Mouse (Mus musculus): ENCODE results near the gene Tspan9. TPM values are rescaled to one million over a fixed set of nuclear protein-coding genes. Genes with fewer than 3 reads are reported as not detected.

Tspan9 gene
- polyA plus RNA-seq, 1 experiment from 2014 or later, result 68.2 TPM

DNA sequence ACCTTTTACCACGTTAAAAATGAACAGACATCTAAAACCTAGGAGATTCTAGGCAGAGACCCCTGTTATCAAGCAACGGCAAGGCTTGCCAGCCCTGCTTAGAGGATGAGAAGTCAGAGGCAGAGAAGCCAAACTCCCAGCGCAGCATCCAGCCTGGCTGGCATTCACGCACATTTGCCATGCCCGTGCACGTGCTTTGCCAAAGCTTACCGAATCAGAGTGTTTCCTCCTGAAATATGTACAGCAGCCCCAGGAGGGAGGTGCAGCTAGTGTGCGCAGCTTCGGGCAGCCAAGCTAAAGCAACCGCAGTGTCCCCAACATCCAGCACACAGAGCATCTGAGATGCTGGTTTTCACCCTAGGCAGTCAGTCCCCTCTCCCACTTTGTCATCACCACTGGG, 48.3 kb downstream of the Tspan9 start:
- Histone ChIP-seq H3K4me3 (ENCODE audit: low read depth, low read length) (no peak overlapping the region), H3K4me1 (ENCODE audit: control insufficient read depth, insufficient read depth, low read length) (peaks cover 12% of the 10 kb centered on the region), H3K4me2 (ENCODE audit: low read depth, severe bottlenecking) (no peak overlapping the region), H3K9me3 (ENCODE audit: control insufficient read depth, low read length) (no peaks in the 10 kb centered on the region), H3K27me3 (ENCODE audit: control insufficient read depth, insufficient read depth, low read length) (no peaks in the 10 kb centered on the region), H3K36me3 (ENCODE audit: control insufficient read depth, insufficient read depth, low read length) (no peaks in the 10 kb centered on the region), H3K27ac (replicated peaks; ENCODE audit: low read depth, low read length) (no peak overlapping the region), H3K9ac (ENCODE audit: low read length) (no peak overlapping the region)
- WGBS, result 94% methylated on average over 10 of the region's 10 CpGs
- ATAC-seq (ENCODE audit: insufficient number of reproducible peaks, low FRiP score, low TSS enrichment, low read depth), result no peak
- no peak for DNase-seq (ENCODE audit: low spot score)

GRCm38 (mm10) chr6:128093856-128094628, 49.4 kb downstream of the Tspan9 start:
- Histone ChIP-seq H3K9me3 (ENCODE audit: control insufficient read depth, low read length) (no peaks in the 10 kb centered on the region), H3K4me3 (ENCODE audit: low read depth, low read length) (no peak overlapping the region), H3K4me2 (ENCODE audit: low read depth, severe bottlenecking) (no peak overlapping the region), H3K27ac (replicated peaks; ENCODE audit: low read depth, low read length) (no peak overlapping the region), H3K4me1 (ENCODE audit: control insufficient read depth, insufficient read depth, low read length) (peaks cover 23% of the 10 kb centered on the region), H3K9ac (ENCODE audit: low read length) (no peak overlapping the region), H3K36me3 (ENCODE audit: control insufficient read depth, insufficient read depth, low read length) (no peaks in the 10 kb centered on the region), H3K27me3 (ENCODE audit: control insufficient read depth, insufficient read depth, low read length) (no peaks in the 10 kb centered on the region)
- no peak for DNase-seq (ENCODE audit: low spot score)
- WGBS, result 74% methylated on average over 15 of the region's 15 CpGs
- ATAC-seq (ENCODE audit: insufficient number of reproducible peaks, low FRiP score, low TSS enrichment, low read depth), result no peak

- no peak overlapping the region for H3K4me3 ChIP-seq (ENCODE audit: low read depth, low read length)
- H3K9me3 ChIP-seq (ENCODE audit: control insufficient read depth, low read length), result no peaks in the 10 kb centered on the region
- no peak overlapping the region for H3K9ac ChIP-seq (ENCODE audit: low read length)
- ATAC-seq (ENCODE audit: insufficient number of reproducible peaks, low FRiP score, low TSS enrichment, low read depth) (no peak), DNase-seq (ENCODE audit: low spot score) (no peak)
- H3K27ac ChIP-seq (replicated peaks; ENCODE audit: low read depth, low read length), result no peak overlapping the region
- H3K27me3 ChIP-seq (ENCODE audit: control insufficient read depth, insufficient read depth, low read length), result no peaks in the 10 kb centered on the region
- H3K4me2 ChIP-seq (ENCODE audit: low read depth, severe bottlenecking), result no peak overlapping the region
- H3K4me1 ChIP-seq (ENCODE audit: control insufficient read depth, insufficient read depth, low read length), result peaks cover 37% of the 10 kb centered on the region
- no peaks in the 10 kb centered on the region for H3K36me3 ChIP-seq (ENCODE audit: control insufficient read depth, insufficient read depth, low read length)
- WGBS, result 93% methylated on average over 5 of the region's 5 CpGs
Observed at GRCm38 (mm10) chr6:128092621-128093020, 50.8 kb downstream of the Tspan9 start.

GRCm38 (mm10) chr6:128091833-128092166, 51.6 kb downstream of the Tspan9 start:
- H3K9ac ChIP-seq (ENCODE audit: low read length), result no peak overlapping the region
- no peak for DNase-seq (ENCODE audit: low spot score)
- H3K4me3 ChIP-seq (ENCODE audit: low read depth, low read length), result no peak overlapping the region
- H3K4me2 ChIP-seq (ENCODE audit: low read depth, severe bottlenecking), result no peak overlapping the region
- H3K36me3 ChIP-seq (ENCODE audit: control insufficient read depth, insufficient read depth, low read length), result no peaks in the 10 kb centered on the region
- H3K4me1 ChIP-seq (ENCODE audit: control insufficient read depth, insufficient read depth, low read length), result peaks cover 41% of the 10 kb centered on the region
- no peak overlapping the region for H3K27ac ChIP-seq (replicated peaks; ENCODE audit: low read depth, low read length)
- H3K9me3 ChIP-seq (ENCODE audit: control insufficient read depth, low read length), result no peaks in the 10 kb centered on the region
- H3K27me3 ChIP-seq (ENCODE audit: control insufficient read depth, insufficient read depth, low read length), result no peaks in the 10 kb centered on the region
- ATAC-seq (ENCODE audit: insufficient number of reproducible peaks, low FRiP score, low TSS enrichment, low read depth), result no peak
- WGBS, result 80% methylated on average over 4 of the region's 4 CpGs

DNA sequence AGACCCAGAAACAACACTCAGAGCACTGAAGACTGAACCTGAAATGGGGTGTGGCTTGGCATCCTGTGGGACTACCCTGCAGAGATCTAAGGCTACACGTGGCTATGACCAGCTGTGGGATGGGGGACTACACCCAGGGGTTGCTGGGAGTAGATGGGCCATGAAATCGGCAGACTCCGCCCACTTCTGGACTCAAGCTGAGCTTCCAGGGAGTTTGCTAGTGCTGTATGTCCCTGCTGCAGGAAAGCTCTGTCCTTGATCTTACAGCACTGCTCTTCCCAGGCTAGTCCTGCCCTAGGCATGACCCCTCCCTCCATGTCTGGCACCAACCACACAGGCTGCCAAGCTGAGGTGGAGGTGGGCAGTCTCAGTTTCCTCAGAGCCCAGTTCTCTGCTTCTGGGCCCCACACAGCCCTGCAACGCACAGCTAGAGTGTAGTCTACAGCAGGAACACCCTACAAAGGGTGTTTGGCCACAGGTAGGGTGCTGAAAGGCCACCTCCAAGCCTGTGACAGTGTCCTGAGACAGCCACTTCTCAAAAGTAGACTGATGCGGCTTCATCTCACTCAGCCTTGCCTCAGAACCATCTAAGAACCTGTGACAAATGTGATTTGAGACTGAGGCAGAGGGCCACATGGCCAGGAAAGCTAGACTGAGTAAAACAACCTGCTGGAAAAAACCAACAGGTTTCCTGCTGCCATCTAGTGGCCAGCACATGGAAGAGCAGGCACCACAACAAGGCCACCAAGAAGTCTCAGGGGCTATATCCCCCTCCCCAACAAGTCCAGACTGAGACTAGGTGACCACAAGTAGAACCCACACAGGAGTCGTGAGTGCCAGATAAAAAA, 52.2 kb downstream of the Tspan9 start:
- no peaks in the 10 kb centered on the region for H3K27me3 ChIP-seq (ENCODE audit: control insufficient read depth, insufficient read depth, low read length)
- ATAC-seq (ENCODE audit: insufficient number of reproducible peaks, low FRiP score, low TSS enrichment, low read depth), result peak; percentile 13; the same call in 1 of the 2 replicates
- no peak overlapping the region for H3K4me3 ChIP-seq (ENCODE audit: low read depth, low read length)
- peaks cover 46% of the 10 kb centered on the region for H3K4me1 ChIP-seq (ENCODE audit: control insufficient read depth, insufficient read depth, low read length)
- DNase-seq (ENCODE audit: low spot score), result peak; percentile 81
- no peak overlapping the region for H3K4me2 ChIP-seq (ENCODE audit: low read depth, severe bottlenecking)
- H3K9me3 ChIP-seq (ENCODE audit: control insufficient read depth, low read length), result no peaks in the 10 kb centered on the region
- peak overlapping the region; percentile 38; the same call in 1 of the 2 replicates for H3K27ac ChIP-seq (replicated peaks; ENCODE audit: low read depth, low read length)
- WGBS, result 23% methylated on average over 6 of the region's 6 CpGs
- H3K36me3 ChIP-seq (ENCODE audit: control insufficient read depth, insufficient read depth, low read length), result no peaks in the 10 kb centered on the region
- 0 out of 2 replicates have a peak overlapping the region, but pooled peaks have one; percentile 14 for H3K9ac ChIP-seq (ENCODE audit: low read length)

- no peak overlapping the region for H3K4me3 ChIP-seq (ENCODE audit: low read depth, low read length)
- 61% methylated on average over 13 of the region's 13 CpGs for WGBS
- H3K27me3 ChIP-seq (ENCODE audit: control insufficient read depth, insufficient read depth, low read length), result no peaks in the 10 kb centered on the region
- no peaks in the 10 kb centered on the region for H3K36me3 ChIP-seq (ENCODE audit: control insufficient read depth, insufficient read depth, low read length)
- peaks cover 51% of the 10 kb centered on the region for H3K4me1 ChIP-seq (ENCODE audit: control insufficient read depth, insufficient read depth, low read length)
- ATAC-seq (ENCODE audit: insufficient number of reproducible peaks, low FRiP score, low TSS enrichment, low read depth) (no peak), DNase-seq (ENCODE audit: low spot score) (peak; percentile 59)
- H3K4me2 ChIP-seq (ENCODE audit: low read depth, severe bottlenecking), result no peak overlapping the region
- H3K9me3 ChIP-seq (ENCODE audit: control insufficient read depth, low read length), result no peaks in the 10 kb centered on the region
- H3K9ac ChIP-seq (ENCODE audit: low read length), result no peak overlapping the region; the same call in 1 of the 2 replicates
- peak overlapping the region; percentile 81 for H3K27ac ChIP-seq (replicated peaks; ENCODE audit: low read depth, low read length)
Observed at GRCm38 (mm10) chr6:128089770-128090702, 53.4 kb downstream of the Tspan9 start.

GRCm38 (mm10) chr6:128088746-128089523, 54.5 kb downstream of the Tspan9 start:
- WGBS, result 47% methylated on average over 8 of the region's 8 CpGs
- ATAC-seq (ENCODE audit: insufficient number of reproducible peaks, low FRiP score, low TSS enrichment, low read depth), result peak; percentile 71
- peak; percentile 76 for DNase-seq (ENCODE audit: low spot score)
- Histone ChIP-seq H3K27me3 (ENCODE audit: control insufficient read depth, insufficient read depth, low read length) (no peaks in the 10 kb centered on the region), H3K4me1 (ENCODE audit: control insufficient read depth, insufficient read depth, low read length) (peaks cover 51% of the 10 kb centered on the region), H3K4me2 (ENCODE audit: low read depth, severe bottlenecking) (peak overlapping the region; percentile 28; the same call in 1 of the 2 replicates), H3K9me3 (ENCODE audit: control insufficient read depth, low read length) (no peaks in the 10 kb centered on the region), H3K4me3 (ENCODE audit: low read depth, low read length) (no peak overlapping the region), H3K27ac (replicated peaks; ENCODE audit: low read depth, low read length) (peak overlapping the region; percentile 87), H3K9ac (ENCODE audit: low read length) (no peak overlapping the region), H3K36me3 (ENCODE audit: control insufficient read depth, insufficient read depth, low read length) (no peaks in the 10 kb centered on the region)

All from limb, embryonic 11.5 days (tissue).